Mouse (Mus musculus) small intestine, adult 2 months (tissue): ENCODE results near the gene Kcnmb3.

ENCODE experiments used
- CTCF ChIP-seq: fragments of 200-500 bp; IDR thresholded peaks from 2 replicates; pipeline ENCODE4 v1.5.1; 2012; ENCODE audit warnings: low read depth, mild to moderate bottlenecking, control low read depth, inconsistent platforms, low read length, moderate library complexity, mixed read lengths; ENCODE audit not compliant: insufficient replicate concordance, insufficient read length; ENCODE audit errors: extremely low read depth
- POLR2A ChIP-seq: fragments of 200-500 bp; IDR thresholded peaks from 2 replicates; pipeline ENCODE4 v1.6.1; 2012; ENCODE audit warnings: low read depth, mild to moderate bottlenecking, control low read depth, inconsistent platforms, low read length, moderate library complexity

GRCm38 (mm10) chr3:32471098-32471497 lies 20.9 kb downstream of the Kcnmb3 start:
- TF ChIP-seq CTCF (no peak), POLR2A (no peak)
